Mouse (Mus musculus) megakaryocyte, adult 5-6 weeks (primary cell): ENCODE measurements around the gene Abcf2. TPM values are rescaled to one million over a fixed set of nuclear protein-coding genes. Genes with fewer than 3 reads are reported as not detected.

Source experiments
- ATAC-seq: 2 replicates; pipeline ENCODE4 v1.8.0; 2016; ENCODE audit warnings: mild to moderate bottlenecking, inconsistent platforms; ENCODE audit not compliant: poor library complexity, severe bottlenecking
- total RNA-seq, 2 experiments: library from RNA; stranded (forward) in 1 of 2; stranded (reverse) in 1 of 2; fragments of 153-499, 151-499 nt in 1 of 2; fragments of 221-1000, 200-1000 nt in 1 of 2; gene quantifications; 2 replicates each; pipeline versions ENCODE4 v1.2.3 to v1.2.4; 2015 to 2017

Gene Abcf2
- total RNA-seq, 2 experiments from 2014 or later: 18.1 to 53.7 TPM

DNA sequence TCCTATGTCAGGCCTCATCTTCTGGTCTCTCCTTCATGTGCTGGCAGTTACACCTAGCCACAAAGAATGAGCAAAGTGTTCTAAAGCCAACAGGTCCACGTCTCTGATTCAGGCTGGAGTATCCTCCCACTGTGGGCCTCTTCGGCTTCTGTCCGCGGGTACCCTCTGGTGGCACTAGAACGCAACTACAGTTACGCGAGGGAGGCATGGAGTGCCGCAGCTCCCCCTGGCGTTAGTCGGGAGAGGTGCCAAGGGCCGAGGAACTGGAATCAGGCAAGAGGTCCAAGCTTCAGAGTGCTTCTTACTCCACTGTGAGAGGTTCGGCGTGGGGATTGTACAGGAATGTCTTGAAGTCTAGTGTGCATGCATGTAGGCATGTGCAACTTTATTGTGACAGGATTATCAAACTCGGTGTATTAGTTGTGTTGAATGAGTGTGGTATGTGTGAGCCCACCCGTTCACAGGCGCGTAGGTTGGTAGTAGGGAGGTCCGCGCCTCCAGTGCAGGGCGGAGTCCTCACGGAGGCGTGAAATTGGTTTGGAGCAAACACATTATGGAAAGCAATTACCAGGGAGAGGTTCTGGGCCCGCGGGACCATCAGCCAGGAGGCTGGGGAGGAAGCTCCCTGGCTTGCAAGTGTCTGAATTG, 47.1 kb downstream of the Abcf2 start:
- ATAC-seq: peak; percentile 100

- ATAC-seq: no peak
Observed at GRCm38 (mm10) chr5:24527780-24528179, 49.5 kb downstream of the Abcf2 start.

DNA sequence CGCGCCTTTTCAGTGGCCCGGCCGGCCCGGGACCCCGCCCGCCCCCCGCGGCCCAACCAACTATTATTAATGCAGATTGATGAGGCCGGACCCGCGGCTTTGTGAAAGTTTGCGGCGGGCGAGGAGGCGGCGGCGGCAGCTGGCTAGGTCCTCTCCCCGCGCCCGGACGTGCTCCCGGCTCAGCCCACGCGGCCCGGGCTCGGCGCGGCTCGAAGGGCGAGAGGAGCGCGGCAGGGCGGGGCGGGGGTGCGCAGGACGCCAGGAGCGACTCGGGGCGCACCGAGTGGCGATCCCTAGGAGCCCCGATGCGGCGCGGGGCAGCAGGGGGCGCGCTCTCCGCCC, 50.4 kb downstream of the Abcf2 start, which contains the start of gene Gbx1:
Gbx1 (minus strand) TSS at position 314 of the 342 bp plus-strand sequence.
- ATAC-seq: no peak

- no peak for ATAC-seq
Observed at GRCm38 (mm10) chr5:24526190-24526888, 50.9 kb downstream of the Abcf2 start.

DNA sequence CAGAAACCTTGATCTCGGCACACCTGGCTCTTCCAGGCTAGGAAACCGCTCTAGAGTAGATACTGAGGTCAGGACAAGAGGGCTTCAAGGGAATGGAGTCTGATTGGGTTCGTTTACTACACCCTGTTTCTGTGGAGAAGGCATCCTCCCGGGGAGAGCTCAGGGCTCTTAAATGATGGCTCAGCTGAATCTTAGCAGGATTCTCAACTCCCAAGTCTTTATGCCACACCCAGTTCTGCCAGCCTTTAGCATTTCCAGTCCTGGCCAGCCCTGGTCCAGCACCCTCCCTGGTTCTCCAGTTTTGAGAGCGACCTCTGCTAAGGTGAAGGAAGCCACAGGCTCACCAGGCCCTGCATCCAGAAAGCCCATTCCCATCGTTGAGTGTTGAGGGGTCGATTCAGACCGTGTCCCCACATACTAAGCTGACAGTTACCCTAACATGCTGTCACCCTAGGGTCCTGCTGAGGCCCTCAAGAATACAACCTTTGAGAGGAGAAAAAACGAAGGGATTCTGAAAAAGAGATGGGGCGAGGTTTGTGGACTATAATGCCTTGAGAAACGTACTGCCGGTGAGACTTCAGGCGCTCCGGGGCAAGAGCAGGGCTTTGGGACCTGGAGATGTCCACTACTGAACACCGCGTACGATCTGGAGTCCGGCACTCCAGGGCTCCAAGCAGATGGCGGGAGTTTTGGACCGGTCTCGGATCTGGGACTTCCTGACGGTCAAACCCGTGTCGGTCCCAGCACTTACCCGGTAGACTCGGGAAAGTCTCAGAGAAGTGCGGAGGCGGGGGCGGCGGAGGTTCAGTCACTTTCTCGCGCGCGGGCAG, 51.7 kb downstream of the Abcf2 start:
- ATAC-seq: no peak

- no peak for ATAC-seq
Observed at GRCm38 (mm10) chr5:24524522-24524921, 52.7 kb downstream of the Abcf2 start.

- ATAC-seq: no peak
Observed at GRCm38 (mm10) chr5:24523806-24524205, 53.5 kb downstream of the Abcf2 start.

GRCm38 (mm10) chr5:24521366-24521765, 55.9 kb downstream of the Abcf2 start:
- no peak for ATAC-seq

Other genes starting within 250 kb of the Abcf2 start
- gene Kcnh2, start 225.9 kb downstream of the Abcf2 start, total RNA-seq (2015): not detected in 2 replicates
- not detected in 2 replicates for gene Kcnh2, start 225.9 kb downstream of the Abcf2 start, total RNA-seq (2017)
- gene Nos3, start 212.7 kb downstream of the Abcf2 start, total RNA-seq (2015): 0.05 and 0.25 TPM in 2 replicates
- gene Nos3, start 212.7 kb downstream of the Abcf2 start, total RNA-seq (2017): 0.16 and 0.29 TPM in 2 replicates
- gene Atg9b, start 185.3 kb downstream of the Abcf2 start, total RNA-seq (2015): 0.33 and 0.50 TPM in 2 replicates
- 2.2 and 2.7 TPM in 2 replicates for gene Atg9b, start 185.3 kb downstream of the Abcf2 start, total RNA-seq (2017)
- gene Abcb8, start 183.8 kb downstream of the Abcf2 start, total RNA-seq (2015): 9.3 and 13.9 TPM in 2 replicates
- 3.3 and 5.6 TPM in 2 replicates for gene Abcb8, start 183.8 kb downstream of the Abcf2 start, total RNA-seq (2017)
- gene Asic3, start 164.1 kb downstream of the Abcf2 start, total RNA-seq (2015): not detected in 2 replicates
- not detected in 2 replicates for gene Asic3, start 164.1 kb downstream of the Abcf2 start, total RNA-seq (2017)
- gene Cdk5, start 153.9 kb downstream of the Abcf2 start, total RNA-seq (2015): 18.2 and 27.5 TPM in 2 replicates
- gene Cdk5, start 153.9 kb downstream of the Abcf2 start, total RNA-seq (2017): 16.9 and 18.2 TPM in 2 replicates
- 17.2 and 19.9 TPM in 2 replicates for gene Slc4a2, start 153.6 kb downstream of the Abcf2 start, total RNA-seq (2015)
- gene Slc4a2, start 153.6 kb downstream of the Abcf2 start, total RNA-seq (2017): 34.2 and 40.0 TPM in 2 replicates
- gene Fastk, start 132.2 kb downstream of the Abcf2 start, total RNA-seq (2015): 33.4 and 42.2 TPM in 2 replicates
- 21.7 and 22.3 TPM in 2 replicates for gene Fastk, start 132.2 kb downstream of the Abcf2 start, total RNA-seq (2017)
- 11.3 and 13.4 TPM in 2 replicates for gene Tmub1, start 129.6 kb downstream of the Abcf2 start, total RNA-seq (2015)
- gene Tmub1, start 129.6 kb downstream of the Abcf2 start, total RNA-seq (2017): 11.7 and 20.9 TPM in 2 replicates
- gene Agap3, start 125.3 kb downstream of the Abcf2 start, total RNA-seq (2015): 12.1 and 14.2 TPM in 2 replicates
- 19.7 and 23.9 TPM in 2 replicates for gene Agap3, start 125.3 kb downstream of the Abcf2 start, total RNA-seq (2017)
- gene Gbx1, start 50.3 kb downstream of the Abcf2 start, total RNA-seq (2015): not detected in 2 replicates
- not detected in 2 replicates for gene Gbx1, start 50.3 kb downstream of the Abcf2 start, total RNA-seq (2017)
- gene Asb10, start 36.5 kb downstream of the Abcf2 start, total RNA-seq (2015): not detected in 2 replicates
- gene Asb10, start 36.5 kb downstream of the Abcf2 start, total RNA-seq (2017): not detected in 2 replicates
- not detected in 2 replicates for gene 4931409K22Rik, start 20.7 kb downstream of the Abcf2 start, total RNA-seq (2015)
- gene 4931409K22Rik, start 20.7 kb downstream of the Abcf2 start, total RNA-seq (2017): not detected in 2 replicates
- 5.0 and 5.1 TPM in 2 replicates for gene Chpf2, start 9.3 kb upstream of the Abcf2 start, total RNA-seq (2015)
- 11.3 and 13.5 TPM in 2 replicates for gene Chpf2, start 9.3 kb upstream of the Abcf2 start, total RNA-seq (2017)
- gene Smarcd3, start 46.9 kb upstream of the Abcf2 start, total RNA-seq (2015): not detected in 2 replicates
- 0.07 TPM in 1 of 2 replicates, not detected in the other for gene Smarcd3, start 46.9 kb upstream of the Abcf2 start, total RNA-seq (2017)
- 38.3 and 39.9 TPM in 2 replicates for gene Nub1, start 108.1 kb upstream of the Abcf2 start, total RNA-seq (2015)
- gene Nub1, start 108.1 kb upstream of the Abcf2 start, total RNA-seq (2017): 61.5 and 67.3 TPM in 2 replicates
- 0.18 TPM in 1 of 2 replicates, not detected in the other for gene Wdr86, start 153.3 kb upstream of the Abcf2 start, total RNA-seq (2015)
- gene Wdr86, start 153.3 kb upstream of the Abcf2 start, total RNA-seq (2017): 0.12 and 0.55 TPM in 2 replicates
- 2.3 and 3.7 TPM in 2 replicates for gene Crygn, start 180.5 kb upstream of the Abcf2 start, total RNA-seq (2015)
- not detected in 2 replicates for gene Crygn, start 180.5 kb upstream of the Abcf2 start, total RNA-seq (2017)